Mouse (Mus musculus) liver, postnatal 0 days (tissue): ENCODE measurements around the gene Kng1. TPM values are rescaled to one million over a fixed set of nuclear protein-coding genes. Genes with fewer than 3 reads are reported as not detected.
"Not testable (repeated sequence)": the region's sequence is repeated elsewhere in the genome, so short reads cannot be mapped to it uniquely, and the experiment has no call there.

Experiments used
- ATAC-seq: fragments of 200-750 bp; cut with Nextera tagmentation; 2 replicates; pipeline ENCODE4 v1.8.0; 2017; ENCODE audit warnings: mild to moderate bottlenecking, moderate library complexity
- DNase-seq: peaks from one replicate; pipeline ENCODE4 v3.0.0-alpha.2; 2016
- H3K27ac ChIP-seq: fragments of 300-500 bp; sonication (generic); 2 replicates; pipeline ENCODE4 v1.5.1; 2014; ENCODE audit warnings: antibody characterized with exemption, moderate library complexity, mild to moderate bottlenecking, low read depth
- H3K27me3 ChIP-seq: fragments of 300-500 bp; sonication (generic); 2 replicates; pipeline ENCODE4 v1.6.1; 2014; ENCODE audit warnings: low read length, control low read depth, mixed read lengths; ENCODE audit not compliant: insufficient read depth
- H3K36me3 ChIP-seq: fragments of 300-500 bp; sonication (generic); replicated peaks from 2 replicates; pipeline ENCODE4 v1.6.1; 2014; ENCODE audit warnings: mild to moderate bottlenecking, control low read depth, low read length, moderate library complexity, mixed read lengths; ENCODE audit not compliant: insufficient read depth
- H3K4me1 ChIP-seq: fragments of 300-500 bp; sonication (generic); 2 replicates; pipeline ENCODE4 v1.6.1; 2014; ENCODE audit warnings: antibody characterized with exemption, mild to moderate bottlenecking, control low read depth; ENCODE audit not compliant: insufficient read depth
- H3K4me2 ChIP-seq: fragments of 300-500 bp; sonication (generic); 2 replicates; pipeline ENCODE4 v1.6.1; 2014; ENCODE audit warnings: low read depth, mild to moderate bottlenecking, low read length, moderate library complexity, mixed read lengths
- H3K4me3 ChIP-seq: fragments of 300-500 bp; sonication (generic); 2 replicates; pipeline ENCODE4 v1.5.1; 2014; ENCODE audit warnings: low read depth, low read length
- H3K9ac ChIP-seq: fragments of 300-500 bp; sonication (generic); replicated peaks from 2 replicates; pipeline ENCODE4 v1.6.1; 2014; ENCODE audit warnings: mild to moderate bottlenecking, moderate library complexity
- H3K9me3 ChIP-seq: fragments of 300-500 bp; sonication (generic); 2 replicates; pipeline ENCODE4 v1.6.1; 2016; ENCODE audit warnings: mild to moderate bottlenecking, control low read depth, low read length, mixed read lengths
- CTCF ChIP-seq: sonication (generic); IDR thresholded peaks from 2 replicates; pipeline ENCODE4 v1.5.1; 2016; ENCODE audit warnings: antibody characterized with exemption, low read depth
- EP300 ChIP-seq: IDR thresholded peaks from 2 replicates; pipeline ENCODE4 v1.6.1; 2016; ENCODE audit warnings: antibody characterized with exemption, low read depth, mild to moderate bottlenecking
- WGBS: fragments of 180-500 bp; shearing (Covaris S2); extraction: QIAGEN DNeasy Blood & Tissue Kit; methylation state at CpG from one replicate; pipeline ENCODE4 v1.1.7; 2014; ENCODE audit not compliant: insufficient replicate concordance; 5-methylcytosine and 5-hydroxymethylcytosine counted together
- polyA plus RNA-seq: library from polyadenylated mRNA; unstranded; fragments of >200 nt; fragmentation: Nextera tagmentation; extraction: Ambion mirVana; gene quantifications from 2 replicates; pipeline ENCODE4 v1.2.1, GENCODE M21; 2015

Gene Kng1
- polyA plus RNA-seq, 1 experiment from 2014 or later, result 5,182 TPM

GRCm38 (mm10) chr16:23028966-23029600, 28.6 kb upstream of the Kng1 start, which contains the start of gene Kng2:
Gene Kng2, minus strand, starts transcription at chr16:23029482.
- H3K9me3 ChIP-seq, H3K27me3 ChIP-seq, H3K36me3 ChIP-seq, H3K4me1 ChIP-seq: not testable (repeated sequence)
- Histone ChIP-seq H3K4me2 (peak within 1 kb of the TSS; percentile 40), H3K4me3 (peak within 1 kb of the TSS; percentile 36), H3K9ac (peak within 1 kb of the TSS; percentile 64), H3K27ac (peak within 1 kb of the TSS; percentile 76)
- ATAC-seq (peak; percentile 88), DNase-seq (peak; percentile 39)
- peak; percentile 80 for TF ChIP-seq EP300
- 56% methylated on average over 3 of the region's 3 CpGs for WGBS

- peaks cover 8% of the 10 kb centered on the region; the same call in 1 of the 2 replicates for H3K4me1 ChIP-seq
- no peaks in the 10 kb centered on the region for H3K9me3 ChIP-seq
- H3K27ac ChIP-seq, result peak overlapping the region; percentile 29; the same call in 1 of the 2 replicates
- DNase-seq (no peak), ATAC-seq (no peak)
- no peak overlapping the region for H3K4me3 ChIP-seq
- TF ChIP-seq EP300 (no peak), CTCF (no peak)
- H3K4me2 ChIP-seq, result no peak overlapping the region
- no peak overlapping the region for H3K9ac ChIP-seq
- no peaks in the 10 kb centered on the region for H3K36me3 ChIP-seq
- WGBS, result 71% methylated on average over 5 of the region's 5 CpGs
- no peaks in the 10 kb centered on the region for H3K27me3 ChIP-seq
Observed at GRCm38 (mm10) chr16:23030673-23031435, 26.8 kb upstream of the Kng1 start.

- Histone ChIP-seq H3K4me1 (peaks cover 5% of the 10 kb centered on the region; the same call in 1 of the 2 replicates), H3K4me2 (no peak overlapping the region), H3K4me3 (no peak overlapping the region), H3K27ac (peak overlapping the region; percentile 29; the same call in 1 of the 2 replicates), H3K9me3 (no peaks in the 10 kb centered on the region), H3K9ac (no peak overlapping the region), H3K27me3 (no peaks in the 10 kb centered on the region), H3K36me3 (no peaks in the 10 kb centered on the region)
- WGBS, result 88% methylated on average over 4 of the region's 4 CpGs
- ATAC-seq, result no peak
- TF ChIP-seq EP300 (no peak), CTCF (no peak)
- no peak for DNase-seq
Observed at GRCm38 (mm10) chr16:23033673-23034072, 24.0 kb upstream of the Kng1 start.

DNA sequence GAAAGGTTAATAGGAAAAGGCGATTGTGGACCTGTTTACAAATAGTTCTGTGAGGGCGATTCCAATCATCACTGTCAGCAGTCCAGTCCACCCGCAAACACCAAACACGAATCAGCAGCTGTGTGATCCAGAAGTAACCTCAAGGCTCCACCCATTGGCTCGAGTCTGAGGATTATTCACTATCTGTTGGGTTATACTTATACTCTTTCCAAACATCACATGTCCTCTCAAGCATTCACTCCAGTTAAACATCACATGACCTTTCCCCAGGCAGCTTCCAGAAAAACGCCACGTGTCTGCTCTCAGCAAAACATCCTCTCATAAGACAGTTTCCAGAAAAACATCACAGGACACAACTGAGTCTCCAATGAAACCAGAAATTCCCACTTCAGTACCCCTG, 19.9 kb upstream of the Kng1 start:
- Histone ChIP-seq H3K9ac (no peak overlapping the region), H3K27me3 (no peaks in the 10 kb centered on the region), H3K27ac (peak overlapping the region; percentile 70), H3K36me3 (no peaks in the 10 kb centered on the region), H3K4me2 (no peak overlapping the region), H3K4me3 (no peak overlapping the region), H3K9me3 (no peaks in the 10 kb centered on the region), H3K4me1 (peaks cover 5% of the 10 kb centered on the region; the same call in 1 of the 2 replicates)
- TF ChIP-seq EP300 (no peak), CTCF (no peak)
- 55% methylated on average over 7 of the region's 7 CpGs for WGBS
- DNase-seq, result no peak
- peak; percentile 78 for ATAC-seq

GRCm38 (mm10) chr16:23039281-23039680, 18.4 kb upstream of the Kng1 start:
- no peak overlapping the region for H3K4me2 ChIP-seq
- no peak overlapping the region for H3K4me3 ChIP-seq
- no peaks in the 10 kb centered on the region for H3K27me3 ChIP-seq
- peaks cover 2% of the 10 kb centered on the region; the same call in 1 of the 2 replicates for H3K4me1 ChIP-seq
- WGBS, result 66% methylated on average over 4 of the region's 4 CpGs
- no peaks in the 10 kb centered on the region for H3K9me3 ChIP-seq
- H3K27ac ChIP-seq, result peak overlapping the region; percentile 84
- DNase-seq (no peak), ATAC-seq (peak; percentile 83)
- no peaks in the 10 kb centered on the region for H3K36me3 ChIP-seq
- no peak overlapping the region for H3K9ac ChIP-seq
- TF ChIP-seq CTCF (no peak), EP300 (peak; percentile 32; the same call in 1 of the 2 replicates)

- WGBS, result 49% methylated on average over 4 of the region's 4 CpGs
- Histone ChIP-seq H3K9me3 (no peaks in the 10 kb centered on the region), H3K27ac (no peak overlapping the region), H3K4me2 (no peak overlapping the region), H3K4me1 (0 out of 2 replicates have a peak, but pooled peaks cover 2% of the 10 kb centered on the region), H3K36me3 (no peaks in the 10 kb centered on the region), H3K4me3 (no peak overlapping the region), H3K27me3 (no peaks in the 10 kb centered on the region), H3K9ac (no peak overlapping the region)
- TF ChIP-seq EP300 (no peak), CTCF (no peak)
- ATAC-seq (no peak), DNase-seq (no peak)
Observed at GRCm38 (mm10) chr16:23040876-23041275, 16.8 kb upstream of the Kng1 start.
